Mouse (Mus musculus) liver, embryonic 16.5 days (tissue): Measurements from ENCODE around the gene Hao1. TPM values are rescaled to one million over a fixed set of nuclear protein-coding genes. Genes with fewer than 3 reads are reported as not detected.

Experiments
- ATAC-seq: fragments of 200-750 bp; cut with Nextera tagmentation; 2 replicates; pipeline ENCODE4 v1.8.0; 2017; ENCODE audit warnings: low read depth, mild to moderate bottlenecking, moderate number of reproducible peaks, moderate library complexity
- H3K27ac ChIP-seq: fragments of 300-500 bp; sonication (generic); 2 replicates; pipeline ENCODE4 v1.5.1; 2014; ENCODE audit warnings: mild to moderate bottlenecking, low read length
- H3K27me3 ChIP-seq: fragments of 300-500 bp; sonication (generic); 2 replicates; pipeline ENCODE4 v1.6.1; 2014; ENCODE audit warnings: low read depth, low read length, mixed read lengths; ENCODE audit not compliant: control insufficient read depth, insufficient read depth
- H3K36me3 ChIP-seq: fragments of 300-500 bp; sonication (generic); 2 replicates; pipeline ENCODE4 v1.6.1; 2014; ENCODE audit warnings: mild to moderate bottlenecking; ENCODE audit not compliant: control insufficient read depth, insufficient read depth
- H3K4me1 ChIP-seq: fragments of 300-500 bp; sonication (generic); 2 replicates; pipeline ENCODE4 v1.6.1; 2014; ENCODE audit warnings: low read depth, low read length, mixed read lengths; ENCODE audit not compliant: control insufficient read depth
- H3K4me2 ChIP-seq: fragments of 300-500 bp; sonication (generic); 2 replicates; pipeline ENCODE4 v1.6.1; 2014; ENCODE audit warnings: low read depth, low read length, mixed read lengths
- H3K4me3 ChIP-seq: fragments of 300-500 bp; sonication (generic); 2 replicates; pipeline ENCODE4 v1.5.1; 2014; ENCODE audit warnings: low read depth, mild to moderate bottlenecking, low read length
- H3K9ac ChIP-seq: fragments of 300-500 bp; sonication (generic); 2 replicates; pipeline ENCODE4 v1.6.1; 2014; ENCODE audit warnings: low read depth, low read length
- H3K9me3 ChIP-seq: fragments of 300-500 bp; sonication (generic); replicated peaks from 2 replicates; pipeline ENCODE4 v1.6.1; 2016; ENCODE audit warnings: low read length; ENCODE audit not compliant: control insufficient read depth
- WGBS: fragments of 180-500 bp; shearing (Covaris S2); extraction: QIAGEN DNeasy Blood & Tissue Kit; methylation state at CpG from one replicate; pipeline ENCODE4 v1.1.7; 2014; ENCODE audit not compliant: insufficient replicate concordance; 5-methylcytosine and 5-hydroxymethylcytosine counted together
- polyA plus RNA-seq: library from polyadenylated mRNA; unstranded; fragments of >200 nt; fragmentation: Nextera tagmentation; extraction: Ambion mirVana; gene quantifications from 2 replicates; pipeline ENCODE4 v1.2.1, GENCODE M21; 2015

The Hao1 gene
- polyA plus RNA-seq, 1 experiment from 2014 or later = 16.1 TPM

GRCm38 (mm10) chr2:134482683-134483082 lies 71.5 kb downstream of the Hao1 start:
- WGBS = 29% methylated on average over 4 of the region's 4 CpGs
- Histone ChIP-seq H3K4me1 (no peaks in the 10 kb centered on the region), H3K9ac (no peak overlapping the region), H3K4me3 (no peak overlapping the region), H3K9me3 (no peaks in the 10 kb centered on the region), H3K27ac (no peak overlapping the region), H3K27me3 (no peaks in the 10 kb centered on the region), H3K36me3 (no peaks in the 10 kb centered on the region), H3K4me2 (no peak overlapping the region)
- ATAC-seq = no peak

- H3K4me2 ChIP-seq = no peak overlapping the region
- no peak overlapping the region for H3K4me3 ChIP-seq
- no peak overlapping the region for H3K27ac ChIP-seq
- H3K4me1 ChIP-seq = no peaks in the 10 kb centered on the region
- ATAC-seq = no peak
- 7% methylated on average over 8 of the region's 8 CpGs for WGBS
- no peaks in the 10 kb centered on the region for H3K27me3 ChIP-seq
- no peaks in the 10 kb centered on the region for H3K9me3 ChIP-seq
- no peak overlapping the region for H3K9ac ChIP-seq
- no peaks in the 10 kb centered on the region for H3K36me3 ChIP-seq
Measured at GRCm38 (mm10) chr2:134481759-134482158, 72.4 kb downstream of the Hao1 start.

- no peak overlapping the region for H3K27ac ChIP-seq
- H3K27me3 ChIP-seq = no peaks in the 10 kb centered on the region
- no peak overlapping the region for H3K4me3 ChIP-seq
- H3K4me1 ChIP-seq = no peaks in the 10 kb centered on the region
- ATAC-seq = no peak
- H3K9me3 ChIP-seq = no peaks in the 10 kb centered on the region
- 69% methylated on average over 6 of the region's 6 CpGs for WGBS
- H3K36me3 ChIP-seq = no peaks in the 10 kb centered on the region
- H3K4me2 ChIP-seq = no peak overlapping the region
- H3K9ac ChIP-seq = no peak overlapping the region
Measured at GRCm38 (mm10) chr2:134481174-134481573, 73.0 kb downstream of the Hao1 start.

DNA sequence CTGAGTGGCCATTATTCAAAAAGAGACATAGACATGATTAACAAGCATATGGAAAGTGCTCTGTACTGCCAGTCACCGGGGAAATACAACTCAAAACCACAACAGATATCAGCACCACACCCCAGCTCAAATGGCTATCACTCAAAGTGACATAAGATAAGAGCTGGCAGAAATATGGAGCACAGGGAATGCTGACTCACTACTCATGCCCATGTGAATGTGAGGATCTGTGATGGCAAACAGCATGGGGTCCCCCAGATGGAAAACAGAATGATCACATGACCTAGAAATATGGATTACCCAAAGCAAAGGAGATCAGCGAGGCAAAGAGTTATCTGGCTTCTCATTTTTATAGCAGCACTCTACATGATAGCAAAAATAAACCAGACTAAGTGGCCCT lies 89.0 kb downstream of the Hao1 start:
- ATAC-seq = peak; percentile 88
- no peaks in the 10 kb centered on the region for H3K36me3 ChIP-seq
- H3K4me2 ChIP-seq = peak overlapping the region; percentile 19; the same call in 1 of the 2 replicates
- H3K27ac ChIP-seq = no peak overlapping the region
- no peak overlapping the region for H3K4me3 ChIP-seq
- no peaks in the 10 kb centered on the region for H3K27me3 ChIP-seq
- peaks cover 5% of the 10 kb centered on the region for H3K4me1 ChIP-seq
- no peak overlapping the region for H3K9ac ChIP-seq
- 14% methylated on average over 2 of the region's 2 CpGs for WGBS
- no peaks in the 10 kb centered on the region for H3K9me3 ChIP-seq

GRCm38 (mm10) chr2:134462321-134462720 lies 91.8 kb downstream of the Hao1 start:
- no peak overlapping the region for H3K27ac ChIP-seq
- no peaks in the 10 kb centered on the region for H3K36me3 ChIP-seq
- H3K27me3 ChIP-seq = no peaks in the 10 kb centered on the region
- ATAC-seq = peak; percentile 58
- H3K9me3 ChIP-seq = no peaks in the 10 kb centered on the region
- 38% methylated on average over 6 of the region's 6 CpGs for WGBS
- no peak overlapping the region for H3K9ac ChIP-seq
- peaks cover 5% of the 10 kb centered on the region for H3K4me1 ChIP-seq
- H3K4me3 ChIP-seq = no peak overlapping the region
- H3K4me2 ChIP-seq = no peak overlapping the region

- H3K4me2 ChIP-seq = no peak overlapping the region
- 53% methylated on average over 5 of the region's 5 CpGs for WGBS
- H3K9me3 ChIP-seq = no peaks in the 10 kb centered on the region
- H3K4me1 ChIP-seq = peaks cover 5% of the 10 kb centered on the region
- no peaks in the 10 kb centered on the region for H3K27me3 ChIP-seq
- no peak for ATAC-seq
- no peak overlapping the region for H3K9ac ChIP-seq
- H3K4me3 ChIP-seq = no peak overlapping the region
- H3K27ac ChIP-seq = no peak overlapping the region
- H3K36me3 ChIP-seq = no peaks in the 10 kb centered on the region
Measured at GRCm38 (mm10) chr2:134460831-134461230, 93.3 kb downstream of the Hao1 start.

- Histone ChIP-seq H3K27me3 (no peaks in the 10 kb centered on the region), H3K4me2 (no peak overlapping the region), H3K36me3 (no peaks in the 10 kb centered on the region), H3K27ac (no peak overlapping the region), H3K4me3 (no peak overlapping the region), H3K9ac (no peak overlapping the region), H3K9me3 (no peaks in the 10 kb centered on the region), H3K4me1 (no peaks in the 10 kb centered on the region)
- no peak for ATAC-seq
- WGBS = 40% methylated on average over 7 of the region's 7 CpGs
Measured at GRCm38 (mm10) chr2:134456065-134456505, 98.1 kb downstream of the Hao1 start.

DNA sequence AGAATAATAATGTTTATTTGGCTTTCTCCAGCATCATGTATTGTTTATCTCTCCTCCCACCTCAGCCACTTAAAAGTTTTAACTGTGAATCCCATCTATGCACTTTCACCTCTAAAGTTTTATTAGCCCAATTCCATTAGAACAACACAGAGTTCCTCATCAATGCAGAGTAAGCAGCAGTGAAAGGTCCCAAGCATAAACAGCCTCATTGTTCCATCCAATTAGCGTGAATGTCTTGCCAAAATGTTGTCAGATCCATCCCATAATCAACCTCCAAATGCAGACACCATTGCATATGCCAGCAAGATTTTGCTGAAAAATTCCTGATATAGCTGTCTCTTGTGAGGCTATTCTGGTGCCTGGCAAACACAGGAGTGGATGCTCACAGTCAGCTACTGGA lies 101.4 kb downstream of the Hao1 start:
- no peak for ATAC-seq
- H3K4me1 ChIP-seq = no peaks in the 10 kb centered on the region
- no peaks in the 10 kb centered on the region for H3K27me3 ChIP-seq
- H3K9ac ChIP-seq = no peak overlapping the region
- no peaks in the 10 kb centered on the region for H3K36me3 ChIP-seq
- H3K4me3 ChIP-seq = no peak overlapping the region
- no peak overlapping the region for H3K4me2 ChIP-seq
- H3K27ac ChIP-seq = no peak overlapping the region
- 49% methylated on average over 1 of the region's 1 CpGs for WGBS
- H3K9me3 ChIP-seq = no peaks in the 10 kb centered on the region

DNA sequence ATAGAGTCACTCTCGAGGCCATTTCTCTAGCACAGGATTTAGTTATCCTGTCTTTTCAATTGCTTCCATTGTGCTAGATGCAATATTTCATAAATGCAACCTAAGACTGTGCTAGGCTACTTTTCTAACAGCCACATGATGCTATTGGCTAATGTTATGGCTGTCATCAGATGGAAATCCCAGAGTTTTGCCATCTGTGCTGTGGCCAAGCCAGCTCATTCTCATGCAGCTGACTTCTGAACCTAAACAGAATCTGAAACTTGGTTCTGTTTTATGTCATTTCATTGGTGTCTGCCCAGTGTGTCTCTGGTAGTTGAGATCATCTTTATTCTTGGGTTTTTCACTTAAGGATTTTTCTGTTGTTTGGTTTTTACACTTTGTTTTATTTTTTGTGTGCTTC lies 103.2 kb downstream of the Hao1 start:
- 35% methylated on average over 1 of the region's 1 CpGs for WGBS
- Histone ChIP-seq H3K27me3 (no peaks in the 10 kb centered on the region), H3K4me1 (no peaks in the 10 kb centered on the region), H3K9ac (no peak overlapping the region), H3K9me3 (no peaks in the 10 kb centered on the region), H3K4me2 (no peak overlapping the region), H3K27ac (no peak overlapping the region), H3K36me3 (no peaks in the 10 kb centered on the region), H3K4me3 (no peak overlapping the region)
- ATAC-seq = no peak
